Mouse (Mus musculus): ENCODE data around the gene Mettl21e. TPM values are rescaled to one million over a fixed set of nuclear protein-coding genes. Genes with fewer than 3 reads are reported as not detected.
A peak's percentile ranks its signal among the peaks of the same experiment; 100 is the strongest.
"Not testable (repeated sequence)": the region's sequence is repeated elsewhere in the genome, so short reads cannot be mapped to it uniquely, and the experiment has no call there.

Mettl21e gene
- polyA plus RNA-seq (2012; rRNA removed): 0.03 TPM in 1 of 2 replicates, not detected in the other

- H3K36me3 ChIP-seq (ENCODE audit: control insufficient read depth, insufficient read depth, low read length): no peaks in the 10 kb centered on the region
- H3K4me3 ChIP-seq (ENCODE audit: insufficient read depth, low read depth, low read length): no peak within 1 kb of the TSS
- no peak within 1 kb of the TSS for H3K27ac ChIP-seq (ENCODE audit: insufficient read depth, low read depth, low read length)
- TF ChIP-seq POLR2A (IDR thresholded peaks at IDR 0.05; ENCODE audit: low read depth, low read length) (no peak), CTCF (conservative IDR thresholded peaks at IDR 0.05; ENCODE audit: insufficient read depth, insufficient read length, low read depth, low read length) (no peak)
- DNase-seq: peak; percentile 38
- H3K27me3 ChIP-seq (replicated peaks; ENCODE audit: control insufficient read depth, insufficient read depth, low read length): no peaks in the 10 kb centered on the region
- WGBS: 42% methylated on average over 1 of the region's 1 CpGs
- H3K4me1 ChIP-seq (ENCODE audit: control insufficient read depth, insufficient read depth, low read length): no peaks in the 10 kb centered on the region
Measured at GRCm38 (mm10) chr1:44218876-44219275, at the start of gene Mettl21e. Mettl21e (minus strand) TSS chr1:44218961.

DNA sequence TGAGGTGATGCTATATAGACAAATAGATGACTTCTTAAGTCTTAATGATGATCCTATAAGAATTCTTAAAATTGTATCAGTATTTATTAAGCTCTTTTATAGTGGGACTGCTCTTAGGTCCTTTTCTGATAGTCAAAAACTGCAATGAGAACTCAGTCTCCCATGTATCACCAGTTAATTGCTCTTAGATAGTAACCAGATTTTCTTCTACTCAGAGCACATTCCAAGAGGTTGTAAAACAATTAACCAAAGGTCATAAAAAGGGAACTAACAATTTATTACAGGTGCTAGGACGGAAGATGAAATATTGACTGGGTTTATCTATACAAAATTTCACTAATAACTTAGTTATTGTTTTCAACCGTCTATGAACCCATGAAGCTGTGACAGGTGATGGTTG is 21.7 kb upstream of the Mettl21e start:
- H3K27ac ChIP-seq (ENCODE audit: insufficient read depth, low read depth, low read length); H3K4me1 ChIP-seq (ENCODE audit: control insufficient read depth, insufficient read depth, low read length); H3K4me3 ChIP-seq (ENCODE audit: insufficient read depth, low read depth, low read length); DNase-seq; H3K36me3 ChIP-seq (ENCODE audit: control insufficient read depth, insufficient read depth, low read length); H3K27me3 ChIP-seq (replicated peaks; ENCODE audit: control insufficient read depth, insufficient read depth, low read length): not testable (repeated sequence)
- WGBS: 62% methylated on average over 2 of the region's 2 CpGs

DNA sequence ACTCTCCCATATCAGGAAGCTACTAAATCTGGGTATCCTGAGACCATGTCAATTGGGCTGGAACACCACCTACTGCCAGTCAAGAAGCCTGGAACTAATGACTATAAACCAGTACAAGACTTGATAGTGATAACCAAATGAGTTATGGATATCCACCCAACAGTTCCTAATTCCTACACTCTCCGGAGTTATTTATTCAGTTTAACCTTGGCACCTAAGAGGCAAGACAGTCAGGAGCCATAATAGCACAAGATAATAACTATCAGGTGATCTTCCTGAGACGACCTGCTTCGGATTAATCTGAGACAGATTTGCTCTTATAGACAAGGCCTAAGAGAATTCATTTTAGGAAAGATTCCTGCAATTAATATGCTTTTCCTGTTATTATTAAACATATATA is 21.2 kb upstream of the Mettl21e start:
- no peak for TF ChIP-seq CTCF (conservative IDR thresholded peaks at IDR 0.05; ENCODE audit: insufficient read depth, insufficient read length, low read depth, low read length)
- TF ChIP-seq POLR2A (IDR thresholded peaks at IDR 0.05; ENCODE audit: low read depth, low read length): no peak
- no peaks in the 10 kb centered on the region for H3K36me3 ChIP-seq (ENCODE audit: control insufficient read depth, insufficient read depth, low read length)
- DNase-seq: no peak
- 91% methylated on average over 3 of the region's 3 CpGs for WGBS
- no peak overlapping the region for H3K4me3 ChIP-seq (ENCODE audit: insufficient read depth, low read depth, low read length)
- no peak overlapping the region for H3K27ac ChIP-seq (ENCODE audit: insufficient read depth, low read depth, low read length)
- no peaks in the 10 kb centered on the region for H3K27me3 ChIP-seq (replicated peaks; ENCODE audit: control insufficient read depth, insufficient read depth, low read length)
- H3K4me1 ChIP-seq (ENCODE audit: control insufficient read depth, insufficient read depth, low read length): no peaks in the 10 kb centered on the region

DNA sequence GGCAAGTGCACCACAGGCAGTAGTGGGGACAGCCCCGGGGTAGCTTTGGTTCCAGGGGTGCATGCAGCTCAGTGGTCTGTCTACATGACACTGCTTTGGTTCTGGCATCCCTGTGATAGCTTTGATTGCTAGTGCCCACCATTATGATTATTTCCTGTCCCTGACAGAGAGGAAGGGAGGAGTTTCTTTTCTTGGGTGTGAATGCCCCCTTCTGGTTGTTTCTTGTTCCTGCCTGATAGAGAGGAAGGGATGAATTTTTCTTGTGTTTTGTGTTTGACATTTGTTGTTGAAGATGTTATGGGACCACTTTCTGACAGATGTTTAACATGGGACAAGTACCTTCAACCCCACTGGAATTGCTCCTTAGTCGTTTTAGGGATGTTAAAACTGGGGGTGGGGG is 18.5 kb upstream of the Mettl21e start:
- TF ChIP-seq POLR2A (IDR thresholded peaks at IDR 0.05; ENCODE audit: low read depth, low read length): no peak
- no peak for TF ChIP-seq CTCF (conservative IDR thresholded peaks at IDR 0.05; ENCODE audit: insufficient read depth, insufficient read length, low read depth, low read length)
- Histone ChIP-seq H3K27me3 (replicated peaks; ENCODE audit: control insufficient read depth, insufficient read depth, low read length) (no peaks in the 10 kb centered on the region; the same call in 1 of the 2 replicates), H3K27ac (ENCODE audit: insufficient read depth, low read depth, low read length) (no peak overlapping the region), H3K36me3 (ENCODE audit: control insufficient read depth, insufficient read depth, low read length) (no peaks in the 10 kb centered on the region), H3K4me1 (ENCODE audit: control insufficient read depth, insufficient read depth, low read length) (no peaks in the 10 kb centered on the region), H3K4me3 (ENCODE audit: insufficient read depth, low read depth, low read length) (no peak overlapping the region)
- no peak for DNase-seq
- WGBS: 81% methylated on average over 2 of the region's 2 CpGs

DNA sequence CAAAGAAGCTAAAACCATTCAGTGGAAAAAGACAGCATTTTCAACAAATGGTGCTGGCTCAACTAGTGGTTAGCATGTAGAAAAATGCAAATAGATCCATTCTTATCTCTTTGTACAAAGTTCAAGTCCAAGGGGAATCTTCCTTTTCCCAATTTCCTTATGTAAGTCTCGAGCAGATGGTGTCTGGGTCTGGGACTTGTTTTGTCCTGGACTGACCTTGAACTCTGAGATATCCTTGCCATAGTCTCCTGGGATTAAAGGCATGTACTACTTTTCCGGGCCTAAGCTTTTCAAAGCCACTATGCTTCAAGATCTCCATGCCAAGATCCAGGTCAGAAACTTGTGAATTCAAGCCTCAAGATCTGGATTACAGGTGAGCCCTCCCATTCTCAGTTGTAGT is 16.6 kb upstream of the Mettl21e start:
- H3K4me1 ChIP-seq (ENCODE audit: control insufficient read depth, insufficient read depth, low read length): no peaks in the 10 kb centered on the region
- 73% methylated on average over 2 of the region's 2 CpGs for WGBS
- no peak overlapping the region for H3K4me3 ChIP-seq (ENCODE audit: insufficient read depth, low read depth, low read length)
- TF ChIP-seq POLR2A (IDR thresholded peaks at IDR 0.05; ENCODE audit: low read depth, low read length) (no peak), CTCF (conservative IDR thresholded peaks at IDR 0.05; ENCODE audit: insufficient read depth, insufficient read length, low read depth, low read length) (no peak)
- DNase-seq: no peak
- no peak overlapping the region for H3K27ac ChIP-seq (ENCODE audit: insufficient read depth, low read depth, low read length)
- H3K27me3 ChIP-seq (replicated peaks; ENCODE audit: control insufficient read depth, insufficient read depth, low read length): no peaks in the 10 kb centered on the region; the same call in 1 of the 2 replicates
- H3K36me3 ChIP-seq (ENCODE audit: control insufficient read depth, insufficient read depth, low read length): no peaks in the 10 kb centered on the region

DNA sequence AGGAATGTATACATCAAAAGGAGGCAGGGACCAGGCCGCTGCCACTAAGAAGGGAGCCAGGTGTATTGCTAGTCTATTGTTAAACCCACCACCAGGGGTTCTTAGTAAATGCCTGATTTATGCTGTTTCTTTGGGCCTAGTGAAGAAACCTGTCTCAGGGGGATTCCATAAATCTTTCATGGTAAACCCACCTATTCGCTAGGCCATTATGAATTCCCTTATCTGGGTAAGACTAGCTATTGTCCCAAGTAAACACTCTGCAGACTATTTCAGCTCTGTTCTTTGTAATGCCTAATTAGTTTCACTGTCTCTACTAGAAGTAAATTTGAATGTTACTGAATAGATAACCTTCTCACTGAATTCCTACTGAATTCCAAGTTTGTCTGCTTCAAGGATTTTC is 15.8 kb upstream of the Mettl21e start:
- not testable (repeated sequence) for H3K27ac ChIP-seq (ENCODE audit: insufficient read depth, low read depth, low read length); DNase-seq; H3K27me3 ChIP-seq (replicated peaks; ENCODE audit: control insufficient read depth, insufficient read depth, low read length); H3K4me3 ChIP-seq (ENCODE audit: insufficient read depth, low read depth, low read length); H3K4me1 ChIP-seq (ENCODE audit: control insufficient read depth, insufficient read depth, low read length); H3K36me3 ChIP-seq (ENCODE audit: control insufficient read depth, insufficient read depth, low read length)
- 94% methylated on average over 2 of the region's 2 CpGs for WGBS

DNA sequence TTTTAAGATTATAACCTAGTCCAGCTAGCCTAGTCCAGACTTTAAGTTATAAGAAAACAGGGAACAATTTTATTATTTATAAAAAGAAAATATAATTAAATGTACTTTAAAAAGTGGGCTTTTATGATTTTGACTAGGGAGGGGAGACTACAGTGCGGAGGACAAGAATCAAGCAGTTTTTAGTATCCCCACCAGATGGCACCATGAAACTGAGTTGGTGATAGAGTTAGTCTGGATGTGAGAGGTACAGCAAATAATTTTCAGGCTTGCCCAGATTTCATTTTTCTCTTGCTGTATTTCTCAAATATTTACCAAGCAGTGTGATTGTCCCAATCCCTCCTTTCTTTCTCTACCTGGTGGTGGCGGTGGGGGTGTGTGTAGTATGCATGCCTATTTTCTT is 10.3 kb upstream of the Mettl21e start:
- Histone ChIP-seq H3K4me3 (ENCODE audit: insufficient read depth, low read depth, low read length) (no peak overlapping the region), H3K4me1 (ENCODE audit: control insufficient read depth, insufficient read depth, low read length) (no peaks in the 10 kb centered on the region), H3K27ac (ENCODE audit: insufficient read depth, low read depth, low read length) (no peak overlapping the region), H3K27me3 (replicated peaks; ENCODE audit: control insufficient read depth, insufficient read depth, low read length) (no peaks in the 10 kb centered on the region; the same call in 1 of the 2 replicates), H3K36me3 (ENCODE audit: control insufficient read depth, insufficient read depth, low read length) (no peaks in the 10 kb centered on the region)
- TF ChIP-seq CTCF (conservative IDR thresholded peaks at IDR 0.05; ENCODE audit: insufficient read depth, insufficient read length, low read depth, low read length) (no peak), POLR2A (IDR thresholded peaks at IDR 0.05; ENCODE audit: low read depth, low read length) (no peak)
- 37% methylated on average over 2 of the region's 2 CpGs for WGBS
- peak; percentile 39 for DNase-seq

DNA sequence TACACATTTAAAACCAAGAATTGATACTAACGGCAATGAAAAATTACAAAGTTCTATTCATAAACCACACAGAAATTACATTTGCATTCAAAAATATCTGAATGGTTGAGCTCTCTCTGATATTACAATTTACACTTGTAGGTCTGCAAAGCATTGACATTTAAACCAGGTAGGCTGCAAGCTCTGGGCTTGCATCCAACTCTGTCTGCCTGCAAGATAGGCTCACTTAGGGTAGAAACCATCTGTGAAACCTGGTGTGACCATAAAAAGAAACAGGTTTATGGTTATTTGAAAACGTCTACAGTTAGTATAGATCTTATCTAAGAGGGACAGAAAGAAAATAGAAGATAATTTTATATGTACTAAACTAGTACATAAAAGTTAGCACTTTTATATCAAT is 1.6 kb downstream of the Mettl21e start:
- no peak for TF ChIP-seq CTCF (conservative IDR thresholded peaks at IDR 0.05; ENCODE audit: insufficient read depth, insufficient read length, low read depth, low read length)
- TF ChIP-seq POLR2A (IDR thresholded peaks at IDR 0.05; ENCODE audit: low read depth, low read length): no peak
- Histone ChIP-seq H3K36me3 (ENCODE audit: control insufficient read depth, insufficient read depth, low read length) (no peaks in the 10 kb centered on the region), H3K27ac (ENCODE audit: insufficient read depth, low read depth, low read length) (no peak overlapping the region), H3K4me3 (ENCODE audit: insufficient read depth, low read depth, low read length) (no peak overlapping the region), H3K4me1 (ENCODE audit: control insufficient read depth, insufficient read depth, low read length) (no peaks in the 10 kb centered on the region), H3K27me3 (replicated peaks; ENCODE audit: control insufficient read depth, insufficient read depth, low read length) (no peaks in the 10 kb centered on the region)
- DNase-seq: no peak
- 61% methylated on average over 2 of the region's 2 CpGs for WGBS

Data from kidney, adult 2 months (tissue).